Mouse (Mus musculus) A20 (cell line): ENCODE measurements at regions not wholly inside any gene's neighbourhood (a gene's known extent, or its start where the extent isn't known, plus 50 kb on each side); places are given as distances from the start of the nearest gene placed in this dataset.

ENCODE experiments used
- DNase-seq: peaks from one replicate; pipeline ENCODE4 v3.0.0-alpha.2; 2011; ENCODE audit warnings: low read depth, low spot score

GRCm38 (mm10) chr8:36363291-36363690 lies 597.7 kb downstream of the Gm19410 start:
- no peak for DNase-seq

GRCm38 (mm10) chr8:36364567-36365231 lies 599.1 kb downstream of the Gm19410 start:
- no peak for DNase-seq

- DNase-seq = no peak
Observed at GRCm38 (mm10) chr8:36365945-36366344, 600.4 kb downstream of the Gm19410 start.

GRCm38 (mm10) chr8:36376579-36377350 lies 611.2 kb downstream of the Gm19410 start:
- no peak for DNase-seq

- no peak for DNase-seq
Observed at GRCm38 (mm10) chr8:36394487-36394886, 598.9 kb upstream of the AI429214 start.

GRCm38 (mm10) chr8:36396493-36396892 lies 596.9 kb upstream of the AI429214 start:
- no peak for DNase-seq

- DNase-seq = no peak
Observed at GRCm38 (mm10) chr8:36406706-36407105, 586.7 kb upstream of the AI429214 start.
